Mouse (Mus musculus) embryonic stem cell, embryonic (primary cell): ENCODE measurements around the gene Nudt8.

Source experiments
- CTCF ChIA-PET, 4 experiments: fragments of 300-600 bp in 2 of 4; fragments of 350-600 bp in 2 of 4; sonication (Branson Sonifier 250); formaldehyde crosslinking; loops; one replicate each; lab custom pipeline; 2022; ENCODE audit warnings: inconsistent platforms in 2 of 4; lab: Charles Lee
- POLR2A ChIA-PET, 4 experiments: fragments of 300-600 bp in 2 of 4; fragments of 350-600 bp in 2 of 4; sonication (Branson Sonifier 250); formaldehyde crosslinking; loops; one replicate each; lab custom pipeline; 2022; ENCODE audit warnings: antibody characterized with exemption in 4 of 4, inconsistent platforms in 1 of 4; lab: Charles Lee

Nudt8 gene

GRCm38 (mm10) chr19:4041500-4041899 lies 41.1 kb downstream of the Nudt8 start:
- ChIA-PET CTCF (interaction anchor here in 3 of 4 experiments (0.6 to 2.7 kb wide), 13 partner anchors 10 to 951 kb away, joined by 3 to 20 read pairs (median 6); partner anchors contain the start of genes Aip (in 1 of the 3), Gm49405 (in 1 of the 3), Ndufv1 (in 1 of the 3) and Nudt8 (in 1 of the 3)), POLR2A (interaction anchor here in 3 of 4 experiments (0.6 to 4.3 kb wide), 86 partner anchors 7 to 504 kb away, joined by 3 to 42 read pairs (median 5); partner anchors contain the start of genes Cdk2ap2 (in 3 of the 3), Ndufv1 (in 3 of the 3), Gm49405 (in 2 of the 3) and Gstp3 (in 2 of the 3))

DNA sequence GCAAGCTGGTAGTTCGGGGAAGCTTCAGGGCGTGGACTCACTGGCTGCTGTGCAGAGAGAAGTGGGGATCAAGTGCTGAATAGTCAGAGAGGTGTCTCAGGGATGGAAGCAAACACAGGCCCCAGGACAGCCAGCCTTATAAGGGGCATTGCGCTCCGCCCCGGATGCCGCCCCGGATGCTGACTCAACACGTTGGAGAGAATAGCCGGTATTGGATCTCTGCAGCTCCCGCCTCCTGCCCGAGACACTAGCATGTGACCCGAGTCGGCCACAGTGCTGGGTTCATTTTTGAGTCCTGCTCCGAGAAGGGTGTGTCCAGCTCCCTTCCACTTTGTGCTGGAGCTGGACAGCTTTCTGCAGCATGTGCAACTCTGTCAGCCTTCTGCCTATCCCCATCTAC lies 41.7 kb downstream of the Nudt8 start:
- ChIA-PET CTCF (interaction anchor here (0.6 to 2.7 kb wide), 20 partner anchors 9 to 1008 kb away, joined by 3 to 20 read pairs (median 5); partner anchors contain the start of genes Ndufv1 (in 2 of the 4), Aip (in 1 of the 4), Aldh3b2 (in 1 of the 4) and Gm49405 (in 1 of the 4)), POLR2A (interaction anchor here in 3 of 4 experiments (0.6 to 4.3 kb wide), 116 partner anchors 8 to 505 kb away, joined by 3 to 42 read pairs (median 4); partner anchors contain the start of genes Cdk2ap2 (in 3 of the 3), Ndufv1 (in 3 of the 3), 1810055G02Rik (in 2 of the 3) and Gm49405 (in 2 of the 3))

DNA sequence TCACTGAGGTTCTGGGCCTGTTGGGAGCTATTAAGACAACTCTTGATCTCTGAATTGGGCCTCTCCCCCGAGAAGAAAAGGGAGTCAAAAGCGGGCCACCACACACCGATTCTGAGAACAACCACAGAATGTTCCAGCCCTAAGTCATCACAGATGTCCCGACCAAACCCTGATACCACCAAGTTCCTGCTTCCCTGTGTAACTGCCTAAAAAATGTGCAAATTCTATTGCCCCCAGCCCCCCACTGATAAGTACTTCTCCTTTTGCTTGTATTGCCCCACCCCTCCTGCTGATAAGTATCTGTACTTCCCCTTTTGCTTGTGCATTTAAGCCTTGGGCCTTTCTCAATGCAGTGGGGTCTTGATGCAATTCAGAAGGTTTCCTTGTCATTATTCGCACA lies 43.7 kb downstream of the Nudt8 start:
- ChIA-PET POLR2A (interaction anchor here in 3 of 4 experiments (0.6 to 5.1 kb wide), 12 partner anchors 7 to 201 kb away, joined by 3 to 82 read pairs (median 4); partner anchors contain the start of gene Gstp1 (in 1 of the 3)), CTCF (interaction anchor here in 2 of 4 experiments (0.6 to 2.8 kb wide), 4 partner anchors 13 to 1156 kb away, joined by 3 to 10 read pairs (median 4); no protein-coding TSS in a partner anchor)

DNA sequence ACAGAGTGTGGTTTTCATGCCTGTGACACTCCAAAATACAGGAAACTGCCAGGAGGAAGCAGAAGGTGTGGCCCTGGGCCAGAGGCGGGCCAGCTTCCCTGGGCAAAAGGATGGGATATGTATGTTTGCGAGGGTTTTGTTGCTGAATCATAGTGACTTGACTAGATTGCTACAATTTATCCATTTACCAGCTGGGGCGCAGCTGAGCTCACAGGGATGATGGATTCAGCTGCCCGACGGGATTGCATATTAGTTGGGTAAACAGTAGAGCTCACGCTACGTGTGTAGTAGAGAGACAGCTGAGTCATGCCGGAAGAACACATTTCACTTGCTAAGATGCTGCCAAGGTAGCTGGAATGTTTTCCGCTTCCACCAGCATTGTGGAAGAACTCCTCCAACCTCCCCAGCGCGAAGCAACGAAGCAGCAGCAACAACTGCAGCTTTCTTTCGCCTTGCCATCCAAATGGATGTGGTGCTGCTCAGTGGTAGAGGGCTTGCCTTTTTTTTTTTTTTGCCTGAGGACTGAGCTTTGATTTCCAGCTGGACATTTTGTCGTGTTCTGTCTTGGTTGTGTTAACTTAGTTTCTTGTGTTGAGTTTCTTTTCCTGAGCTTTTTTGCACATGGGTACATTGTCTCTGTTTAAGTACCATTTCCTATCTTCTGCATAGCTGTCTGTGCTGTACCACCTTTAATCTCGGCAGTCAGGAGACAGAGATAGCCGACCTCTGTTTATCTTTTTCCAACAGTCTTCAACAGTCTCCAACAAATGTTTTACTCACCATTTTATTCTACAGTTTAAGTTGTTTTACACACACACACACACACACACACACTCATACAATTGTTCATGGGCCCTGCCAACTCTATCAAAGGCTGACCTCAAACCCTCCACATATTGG lies 45.8 kb downstream of the Nudt8 start, which contains the start of gene Gstp2:
Gstp2 (minus strand) TSS at position 58 of the 900 bp plus-strand sequence.
- POLR2A ChIA-PET: interaction anchor here (0.6 to 8.7 kb wide), 149 partner anchors 8 to 1795 kb away, joined by 3 to 109 read pairs (median 5); partner anchors contain the start of genes Gstp1 (in 4 of the 4), Ndufv1 (in 4 of the 4), Cdk2ap2 (in 3 of the 4) and Gm49405 (in 3 of the 4)
- CTCF ChIA-PET: interaction anchor here (0.5 to 4.8 kb wide), 68 partner anchors 8 to 916 kb away, joined by 3 to 39 read pairs (median 4); partner anchors contain the start of genes Ndufv1 (in 4 of the 4), Cdk2ap2 (in 2 of the 4), Gm49405 (in 2 of the 4) and Nudt8 (in 2 of the 4)

DNA sequence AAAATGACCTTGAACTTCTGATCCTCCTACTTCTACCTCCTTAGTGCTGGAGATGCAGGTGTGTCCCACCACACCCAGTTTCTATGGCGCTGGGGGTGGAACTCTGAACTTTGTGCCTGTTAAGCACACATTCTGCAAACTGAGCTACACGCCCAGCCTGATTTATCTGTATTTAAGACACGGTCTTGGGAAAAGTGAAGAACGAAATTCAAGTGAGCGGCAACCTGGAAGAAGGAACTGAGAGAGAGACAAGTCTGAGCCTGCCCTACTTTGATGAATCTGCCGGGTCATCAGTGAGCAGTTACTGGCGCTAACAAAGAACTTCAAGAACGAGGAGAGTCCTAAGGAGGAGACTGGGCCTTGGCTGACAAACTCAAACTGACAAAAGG lies 46.5 kb downstream of the Nudt8 start:
- ChIA-PET CTCF (interaction anchor here (0.5 to 4.8 kb wide), 60 partner anchors 9 to 915 kb away, joined by 3 to 39 read pairs (median 4); partner anchors contain the start of genes Ndufv1 (in 4 of the 4), Gstp1 (in 3 of the 4), Cdk2ap2 (in 2 of the 4) and Gm49405 (in 2 of the 4)), POLR2A (interaction anchor here (0.6 to 8.7 kb wide), 121 partner anchors 8 to 514 kb away, joined by 3 to 109 read pairs (median 6); partner anchors contain the start of genes Gstp1 (in 4 of the 4), Gm49405 (in 3 of the 4), Gstp3 (in 3 of the 4) and Ndufv1 (in 3 of the 4))

DNA sequence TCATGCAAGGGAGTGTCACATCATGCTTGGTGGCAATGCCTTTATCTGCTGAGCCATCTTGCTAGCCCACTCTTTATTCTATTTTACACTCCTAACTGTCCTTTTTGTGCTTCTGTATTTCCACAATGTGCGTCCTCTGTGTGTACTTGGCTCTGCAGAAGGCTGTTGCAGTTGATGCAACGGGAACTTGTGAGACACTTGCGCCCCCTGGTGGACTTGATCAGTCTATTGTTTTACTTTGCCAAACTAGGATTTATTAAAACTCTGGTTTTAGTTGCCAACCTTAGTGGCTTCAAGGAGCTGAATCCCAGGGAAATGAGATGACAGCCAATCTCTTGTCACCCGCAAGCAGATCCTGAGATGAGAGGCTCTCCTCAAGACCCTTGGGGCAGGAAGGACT lies 47.5 kb downstream of the Nudt8 start:
- ChIA-PET POLR2A (interaction anchor here (0.6 to 8.7 kb wide), 52 partner anchors 9 to 1764 kb away, joined by 3 to 109 read pairs (median 10); partner anchors contain the start of genes Gm49405 (in 3 of the 4), Gstp1 (in 3 of the 4), Gstp3 (in 3 of the 4) and Ndufv1 (in 3 of the 4)), CTCF (interaction anchor here (0.6 to 4.8 kb wide), 22 partner anchors 9 to 649 kb away, joined by 3 to 39 read pairs (median 4); partner anchors contain the start of genes Gstp1 (in 2 of the 4), Ndufv1 (in 2 of the 4), Aldh3b1 (in 1 of the 4) and Gm49405 (in 1 of the 4))

DNA sequence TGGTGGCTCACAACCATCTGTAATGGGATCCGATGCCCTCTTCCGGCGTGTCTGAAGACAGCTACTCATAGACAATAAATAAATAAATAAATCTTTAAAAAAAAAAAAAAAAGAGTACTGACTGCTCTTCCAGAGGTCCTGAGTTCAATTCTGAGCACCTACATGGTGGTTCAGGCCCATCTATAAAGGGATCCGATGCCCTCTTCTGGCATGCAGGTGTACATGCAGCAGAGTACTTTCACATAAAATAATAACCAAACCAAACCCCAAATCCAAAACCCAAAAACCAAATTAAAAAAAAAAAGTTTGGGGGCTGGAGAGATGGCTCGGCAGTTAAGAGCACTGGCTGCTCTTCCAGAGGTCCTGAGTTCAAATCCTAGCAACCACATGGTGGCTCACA lies 48.7 kb downstream of the Nudt8 start:
- ChIA-PET POLR2A (interaction anchor here in 3 of 4 experiments (0.6 to 8.7 kb wide), 10 partner anchors 9 to 129 kb away, joined by 3 to 98 read pairs (median 25); partner anchors contain the start of genes Ndufv1 (in 2 of the 3), Gstp1 (in 1 of the 3) and Gstp3 (in 1 of the 3)), CTCF (interaction anchor here in 3 of 4 experiments (0.6 to 4.8 kb wide), 17 partner anchors 8 to 330 kb away, joined by 3 to 39 read pairs (median 4); partner anchors contain the start of genes Gstp3 (in 2 of the 3), Aip (in 1 of the 3), Gm49405 (in 1 of the 3) and Ndufv1 (in 1 of the 3))

DNA sequence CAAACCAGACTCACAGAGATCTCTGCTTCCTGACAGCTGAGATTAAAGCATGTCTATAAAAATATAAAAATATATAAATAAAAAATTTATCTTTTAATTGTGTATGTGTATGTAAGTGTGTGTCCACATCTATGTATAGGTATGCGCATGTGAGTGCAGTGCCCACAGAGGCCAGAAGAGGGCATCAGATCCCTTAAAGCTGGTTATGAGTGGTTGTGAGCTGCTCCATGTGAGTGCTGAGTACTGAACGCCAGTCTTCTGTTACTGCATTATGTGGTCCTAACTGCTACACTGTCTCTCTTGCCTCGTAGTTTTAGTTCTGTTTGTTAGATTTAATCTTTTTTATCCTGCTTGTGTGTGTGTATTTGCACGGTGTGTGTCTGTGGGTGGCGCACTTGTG lies 50.6 kb downstream of the Nudt8 start:
- CTCF ChIA-PET: interaction anchor here (0.5 to 4.7 kb wide), 47 partner anchors 9 to 347 kb away, joined by 3 to 53 read pairs (median 5); partner anchors contain the start of genes Cdk2ap2 (in 2 of the 4), Ndufv1 (in 2 of the 4), Gm49405 (in 1 of the 4) and Grk2 (in 1 of the 4)
- POLR2A ChIA-PET: interaction anchor here in 2 of 4 experiments (0.9 to 8.7 kb wide), 11 partner anchors 8 to 459 kb away, joined by 3 to 98 read pairs (median 6); partner anchors contain the start of genes Cdk2ap2 (in 1 of the 2), Gstp1 (in 1 of the 2) and Pcx (in 1 of the 2)
